Comparison of ENCODE assay signal across 8 mouse cellular contexts in genomic region chr1:171502388-171503249, GRCm38 (mm10). TPM values are rescaled to one million over a fixed set of nuclear protein-coding genes. Genes with fewer than 3 reads are reported as not detected.
DNase-seq lines count a peak whose midpoint lies in the region; ATAC-seq lines count a peak whose summit lies in the region.

No protein-coding gene starts in this region.

- H3K27me3 ChIP-seq in embryonic facial prominence, embryonic 10.5 days (replicated peaks; ENCODE audit: low read depth, poor library complexity, severe bottlenecking): no peaks in the 10 kb centered on the region
- no peaks in the 10 kb centered on the region for H3K27me3 ChIP-seq in heart, embryonic 13.5 days (replicated peaks)
- H3K27me3 ChIP-seq in kidney, embryonic 16.5 days (ENCODE audit: insufficient read depth, low read length): no peaks in the 10 kb centered on the region

- H3K9ac ChIP-seq in heart, embryonic 13.5 days: peak overlapping the region; percentile 57; the same call in 1 of the 2 replicates
- H3K9ac ChIP-seq in kidney, embryonic 16.5 days (replicated peaks; ENCODE audit: low read length): peak overlapping the region; percentile 81

- DNase-seq in layer of hippocampus, adult 11-12 months (ENCODE audit: low spot score): peak; percentile 50
- no peak for DNase-seq in layer of hippocampus, postnatal 36 days
- DNase-seq in adipocyte (ENCODE audit: low spot score): peak; percentile 92
- DNase-seq in embryonic facial prominence, embryonic 10.5 days (ENCODE audit: low spot score): peak; percentile 66
- DNase-seq in lung, postnatal 25 days (ENCODE audit: low spot score): peak; percentile 55
- peak; percentile 57 for DNase-seq in right cerebral cortex, postnatal 4 days

- H3K27ac ChIP-seq in embryonic facial prominence, embryonic 10.5 days (replicated peaks): peak overlapping the region; percentile 90
- H3K27ac ChIP-seq in heart, embryonic 13.5 days (replicated peaks): peak overlapping the region; percentile 97
- peak overlapping the region; percentile 98 for H3K27ac ChIP-seq in kidney, embryonic 16.5 days (ENCODE audit: low read length)

- H3K4me2 ChIP-seq in heart, embryonic 13.5 days: peak overlapping the region; percentile 83
- H3K4me2 ChIP-seq in kidney, embryonic 16.5 days (replicated peaks; ENCODE audit: low read depth, low read length): peak overlapping the region; percentile 72

- peaks cover 14% of the 10 kb centered on the region for H3K4me1 ChIP-seq in embryonic facial prominence, embryonic 10.5 days
- H3K4me1 ChIP-seq in heart, embryonic 13.5 days: peaks cover 17% of the 10 kb centered on the region
- H3K4me1 ChIP-seq in kidney, embryonic 16.5 days (ENCODE audit: insufficient read depth, low read length): peaks cover 15% of the 10 kb centered on the region

- peak; percentile 67 for ATAC-seq in heart, embryonic 13.5 days (ENCODE audit: extremely low read depth, insufficient number of reproducible peaks, low FRiP score, low TSS enrichment)
- ATAC-seq in kidney, embryonic 16.5 days (ENCODE audit: low FRiP score, low TSS enrichment): peak; percentile 87

- no peaks in the 10 kb centered on the region for H3K36me3 ChIP-seq in embryonic facial prominence, embryonic 10.5 days (replicated peaks)
- no peaks in the 10 kb centered on the region for H3K36me3 ChIP-seq in heart, embryonic 13.5 days
- H3K36me3 ChIP-seq in kidney, embryonic 16.5 days (ENCODE audit: insufficient read depth, low read length): 0 out of 2 replicates have a peak, but pooled peaks cover 3% of the 10 kb centered on the region

- WGBS in embryonic facial prominence, embryonic 10.5 days: under 1% methylated on average over 14 of the region's 14 CpGs
- WGBS in heart, embryonic 13.5 days: under 1% methylated on average over 14 of the region's 14 CpGs
- WGBS in kidney, embryonic 16.5 days: 1% methylated on average over 14 of the region's 14 CpGs

- H3K9me3 ChIP-seq in embryonic facial prominence, embryonic 10.5 days: no peaks in the 10 kb centered on the region
- 0 out of 2 replicates have a peak, but pooled peaks cover under 1% of the 10 kb centered on the region for H3K9me3 ChIP-seq in heart, embryonic 13.5 days
- no peaks in the 10 kb centered on the region for H3K9me3 ChIP-seq in kidney, embryonic 16.5 days (ENCODE audit: low read length)

- peak overlapping the region; percentile 71 for H3K4me3 ChIP-seq in embryonic facial prominence, embryonic 10.5 days
- H3K4me3 ChIP-seq in heart, embryonic 13.5 days: peak overlapping the region; percentile 77
- H3K4me3 ChIP-seq in kidney, embryonic 16.5 days (ENCODE audit: low read length): no peak overlapping the region

RNA-seq across cellular contexts. Expression of gene Alyref2, which starts 0.7 kb away (rescaled TPM):
- 1 to 10 TPM; 6.8 to 7.1 TPM for total RNA-seq in layer of hippocampus, postnatal 36 days (2021)
- polyA plus RNA-seq in embryonic facial prominence, embryonic 10.5 days (2016; fragmentation: Nextera tagmentation; extraction: Ambion mirVana): 7.4 and 9.3 TPM in 2 replicates
- polyA plus RNA-seq in heart, embryonic 13.5 days (2015; fragmentation: Nextera tagmentation; extraction: Ambion mirVana): 12.8 and 15.6 TPM in 2 replicates
- polyA plus RNA-seq in kidney, embryonic 16.5 days (2015; fragmentation: Nextera tagmentation; extraction: Ambion mirVana): 13.0 and 13.4 TPM in 2 replicates

RNA-seq across cellular contexts. Expression of gene Itln1, which starts 32.5 kb away (rescaled TPM):
- not detected for total RNA-seq in layer of hippocampus, postnatal 36 days (2021)
- not detected in 2 replicates for polyA plus RNA-seq in embryonic facial prominence, embryonic 10.5 days (2016; fragmentation: Nextera tagmentation; extraction: Ambion mirVana)
- not detected in 2 replicates for polyA plus RNA-seq in heart, embryonic 13.5 days (2015; fragmentation: Nextera tagmentation; extraction: Ambion mirVana)
- not detected in 2 replicates for polyA plus RNA-seq in kidney, embryonic 16.5 days (2015; fragmentation: Nextera tagmentation; extraction: Ambion mirVana)

RNA-seq across cellular contexts. Expression of gene Cd244a, which starts 56.4 kb away (rescaled TPM):
- not detected for total RNA-seq in layer of hippocampus, postnatal 36 days (2021)
- polyA plus RNA-seq in embryonic facial prominence, embryonic 10.5 days (2016; fragmentation: Nextera tagmentation; extraction: Ambion mirVana): 0.19 TPM in 1 of 2 replicates, not detected in the other
- polyA plus RNA-seq in heart, embryonic 13.5 days (2015; fragmentation: Nextera tagmentation; extraction: Ambion mirVana): 0.11 TPM in 1 of 2 replicates, not detected in the other
- 0.07 and 0.08 TPM in 2 replicates for polyA plus RNA-seq in kidney, embryonic 16.5 days (2015; fragmentation: Nextera tagmentation; extraction: Ambion mirVana)

Comparison
In these comparisons a context has a peak if more than half of its experiments do, and no peak if none do; other contexts are left out.
1. DNase-seq: peak in layer of hippocampus, adult 11-12 months (single experiment), adipocyte (single experiment), embryonic facial prominence, embryonic 10.5 days (single experiment), lung, postnatal 25 days (single experiment) and right cerebral cortex, postnatal 4 days (single experiment); none in layer of hippocampus, postnatal 36 days (0 of 2).
2. Peak in every context shown above with its lines, with median percentiles within 50 percentile points of each other: H3K27ac ChIP-seq.